Mouse (Mus musculus): Measurements from ENCODE around the gene Scarb1. TPM values are rescaled to one million over a fixed set of nuclear protein-coding genes. Genes with fewer than 3 reads are reported as not detected.

Gene Scarb1
- total RNA-seq, 2 experiments from 2014 or later = 20.3 to 20.5 TPM

DNA sequence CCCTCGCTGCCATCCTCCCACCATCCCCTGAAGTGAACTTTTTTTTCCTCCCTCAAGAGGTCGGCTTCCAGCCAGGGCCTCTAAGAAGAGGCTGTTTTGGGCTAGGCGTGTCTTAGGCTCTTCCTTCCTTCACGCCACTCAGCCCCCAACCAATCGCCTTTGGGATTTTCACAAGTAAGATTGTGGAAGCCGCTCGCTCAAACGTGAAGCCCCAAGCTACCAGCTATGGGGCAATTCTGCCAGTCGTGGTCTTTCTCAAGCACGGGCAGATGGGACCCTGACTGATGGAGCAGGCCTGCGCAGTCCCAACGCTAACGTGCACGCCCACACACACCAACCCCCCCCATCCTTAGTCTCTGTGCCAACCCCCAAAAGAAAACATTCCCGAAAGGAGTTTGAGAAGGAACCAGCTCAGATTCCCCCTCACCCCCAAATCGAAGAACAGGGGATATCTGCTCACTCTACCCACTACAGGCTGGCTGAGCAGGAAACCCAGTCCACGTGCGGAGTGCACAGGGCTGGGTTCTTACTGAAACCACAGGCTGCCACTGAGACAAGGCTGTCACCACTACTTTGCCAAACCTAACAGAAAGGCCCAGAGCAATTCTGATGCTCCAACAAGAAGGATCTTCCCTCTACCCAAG is 1.7 kb downstream of the Scarb1 start:
- DNase-seq = no peak
- intact Hi-C loops (cut with DNase I) = no loop called here

DNA sequence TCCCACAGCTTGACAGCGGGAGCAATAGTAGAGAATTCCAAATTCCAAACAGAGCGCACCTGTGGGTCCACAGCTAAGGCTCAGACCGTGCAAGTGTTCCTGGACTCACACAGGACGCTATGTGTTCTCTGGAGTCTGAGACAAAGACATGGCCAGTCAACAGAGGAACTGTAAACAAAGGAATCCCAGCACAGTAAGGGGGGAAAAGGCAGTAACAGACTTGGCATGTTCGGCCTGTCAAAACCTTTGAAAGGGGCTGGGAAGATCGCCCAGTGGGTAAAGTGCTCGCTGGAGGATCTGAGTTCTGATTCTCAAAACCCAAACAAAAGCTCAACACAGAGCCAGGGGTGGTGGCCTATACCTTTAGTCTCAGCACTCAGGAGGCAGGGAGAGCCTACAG is 3.4 kb downstream of the Scarb1 start:
- intact Hi-C loops (cut with DNase I) = no loop called here

DNA sequence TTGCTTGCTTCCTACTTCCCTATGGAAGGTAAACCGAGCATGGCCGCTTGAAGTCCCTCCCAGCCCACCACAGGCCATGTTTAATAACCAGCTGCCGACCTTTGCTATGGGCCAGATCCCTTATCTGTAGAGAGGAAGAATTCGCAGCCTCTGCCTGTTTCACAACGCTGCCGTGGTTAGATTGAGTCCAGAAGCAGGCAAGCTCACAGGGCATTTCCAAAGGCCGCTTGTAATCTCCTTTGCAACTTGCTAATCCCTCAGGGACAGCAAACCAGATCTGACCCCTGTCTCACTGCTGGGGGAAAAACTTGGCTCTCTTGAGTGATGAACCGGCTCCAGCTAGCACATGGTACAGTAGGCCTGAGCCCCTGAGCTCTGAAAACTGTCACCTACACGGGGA is 3.9 kb downstream of the Scarb1 start:
- intact Hi-C loops (cut with DNase I) = no loop called here
- DNase-seq = no peak

More for the DNA sequence above, 3.4 kb downstream of the Scarb1 start:
- no peak for DNase-seq

DNA sequence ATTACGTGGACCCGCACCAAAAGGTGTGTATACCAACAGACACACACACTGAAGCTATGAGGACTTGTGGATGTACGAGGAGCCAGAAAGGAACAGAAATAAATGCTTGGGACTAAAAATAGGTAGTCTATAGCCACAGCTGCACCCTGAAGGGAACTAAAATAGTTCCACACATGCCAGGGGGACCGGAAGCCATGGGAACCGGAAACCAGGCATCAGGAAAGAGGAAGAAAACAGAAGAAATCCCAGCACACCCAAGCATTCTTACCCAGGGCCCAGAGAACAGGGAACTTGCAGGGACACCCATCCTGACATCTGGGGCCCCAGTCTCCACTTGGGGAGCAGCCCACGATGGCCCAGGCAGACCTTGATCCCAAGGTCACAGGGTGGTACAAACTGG is 7.9 kb downstream of the Scarb1 start:
- DNase-seq = no peak
- intact Hi-C loops (cut with DNase I) = no loop called here

DNA sequence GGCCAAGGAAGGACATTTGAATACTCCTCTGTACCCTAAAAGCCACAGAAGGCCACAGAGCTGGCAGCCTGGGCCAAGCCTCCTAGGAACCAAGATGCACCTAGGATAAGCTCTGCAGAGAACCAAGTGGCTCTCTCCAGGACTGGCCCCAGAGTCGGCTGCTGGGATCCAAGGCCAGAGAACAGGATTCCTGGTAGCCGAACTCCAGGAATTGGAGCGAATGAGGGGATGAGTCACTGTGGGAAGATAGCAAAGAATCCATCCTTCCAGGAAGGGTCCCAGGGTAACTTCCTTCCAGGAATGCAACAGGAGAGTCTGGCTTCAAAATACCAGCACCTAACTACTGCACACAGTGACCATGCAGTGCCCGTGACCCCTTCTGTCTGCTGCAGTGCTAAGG is 8.6 kb downstream of the Scarb1 start:
- intact Hi-C loops (cut with DNase I) = no loop called here
- DNase-seq = no peak

DNA sequence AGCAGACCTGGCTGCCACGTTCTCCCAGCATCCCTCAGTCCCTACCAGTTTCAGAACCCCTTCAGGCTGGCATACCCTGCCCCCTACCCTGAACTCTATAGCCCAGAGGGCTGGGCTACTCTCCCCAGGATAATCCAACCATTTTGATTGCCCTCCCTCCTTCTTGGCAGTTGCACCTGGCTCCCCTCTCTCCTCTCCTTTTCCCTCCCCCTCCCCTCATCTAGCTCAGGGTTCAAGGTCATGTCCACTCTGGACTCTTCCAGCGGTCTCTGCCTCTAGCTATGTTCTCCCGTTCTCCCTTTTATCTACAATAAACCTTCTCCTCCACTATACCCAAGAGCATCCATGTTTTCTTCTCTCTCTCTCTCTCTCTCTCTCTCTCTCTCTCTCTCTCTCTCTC is 9.1 kb downstream of the Scarb1 start:
- intact Hi-C loops (cut with DNase I) = no loop called here
- DNase-seq = no peak

DNA sequence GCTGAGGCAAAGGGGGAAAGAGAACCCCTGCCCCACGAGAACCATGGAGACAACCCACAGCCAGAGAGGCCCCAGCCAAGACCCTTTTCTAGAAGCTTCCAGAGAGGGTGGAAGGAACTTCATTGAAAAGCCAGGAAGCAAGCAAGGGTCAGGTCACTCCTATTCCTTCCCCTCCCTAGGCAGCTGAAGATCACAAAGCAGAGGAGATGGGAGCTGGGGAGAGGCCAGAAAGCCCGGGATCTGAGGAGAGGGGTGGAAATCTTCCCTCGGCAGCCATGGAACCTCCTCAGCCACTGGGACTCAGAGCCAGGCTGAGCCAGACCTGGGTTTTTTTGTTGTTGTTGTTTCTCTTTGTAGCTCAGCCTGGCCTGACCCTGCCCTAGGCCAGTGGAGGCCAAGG is 9.8 kb downstream of the Scarb1 start:
- intact Hi-C loops (cut with DNase I) = no loop called here
- DNase-seq = no peak

DNA sequence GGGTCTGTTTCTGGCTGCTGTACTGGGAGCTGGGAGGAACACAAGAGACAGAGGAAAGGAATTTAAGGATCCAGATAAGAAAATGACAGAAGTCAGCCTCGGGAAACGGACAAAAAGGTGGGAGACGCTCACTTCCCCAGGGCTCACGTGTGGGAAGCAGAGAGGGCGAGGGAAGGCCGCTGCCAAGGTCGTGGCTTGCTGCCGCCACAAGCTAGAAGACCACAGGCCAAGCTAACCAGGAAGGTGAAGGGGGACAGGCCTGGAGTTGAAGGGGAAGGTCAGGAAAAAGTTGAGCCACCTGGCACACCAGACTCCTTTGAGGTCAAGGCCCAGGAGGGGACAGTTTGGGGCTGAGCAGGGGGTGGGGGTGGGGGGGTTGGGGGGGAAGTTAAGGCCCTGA is 10.2 kb downstream of the Scarb1 start:
- intact Hi-C loops (cut with DNase I) = no loop called here
- no peak for DNase-seq

DNA sequence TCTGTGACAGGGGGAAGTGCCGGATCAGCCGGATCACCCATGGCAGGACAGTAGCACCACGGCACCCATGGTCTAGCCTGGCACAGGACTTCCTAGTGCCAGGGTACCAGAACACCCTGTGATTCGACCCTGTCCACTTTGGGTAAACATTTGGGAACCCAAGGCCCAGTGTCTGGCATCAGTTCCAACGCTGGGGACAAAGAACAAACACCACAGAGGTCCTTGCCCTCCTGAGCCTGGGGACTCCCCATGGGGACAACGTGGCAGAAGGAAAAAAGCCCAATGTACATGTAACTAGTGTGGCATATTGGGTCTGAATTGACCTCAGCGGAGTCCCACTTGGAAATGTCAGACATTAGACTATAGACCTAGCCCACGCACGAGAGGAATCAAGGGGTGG is 10.7 kb downstream of the Scarb1 start:
- intact Hi-C loops (cut with DNase I) = no loop called here
- no peak for DNase-seq

DNA sequence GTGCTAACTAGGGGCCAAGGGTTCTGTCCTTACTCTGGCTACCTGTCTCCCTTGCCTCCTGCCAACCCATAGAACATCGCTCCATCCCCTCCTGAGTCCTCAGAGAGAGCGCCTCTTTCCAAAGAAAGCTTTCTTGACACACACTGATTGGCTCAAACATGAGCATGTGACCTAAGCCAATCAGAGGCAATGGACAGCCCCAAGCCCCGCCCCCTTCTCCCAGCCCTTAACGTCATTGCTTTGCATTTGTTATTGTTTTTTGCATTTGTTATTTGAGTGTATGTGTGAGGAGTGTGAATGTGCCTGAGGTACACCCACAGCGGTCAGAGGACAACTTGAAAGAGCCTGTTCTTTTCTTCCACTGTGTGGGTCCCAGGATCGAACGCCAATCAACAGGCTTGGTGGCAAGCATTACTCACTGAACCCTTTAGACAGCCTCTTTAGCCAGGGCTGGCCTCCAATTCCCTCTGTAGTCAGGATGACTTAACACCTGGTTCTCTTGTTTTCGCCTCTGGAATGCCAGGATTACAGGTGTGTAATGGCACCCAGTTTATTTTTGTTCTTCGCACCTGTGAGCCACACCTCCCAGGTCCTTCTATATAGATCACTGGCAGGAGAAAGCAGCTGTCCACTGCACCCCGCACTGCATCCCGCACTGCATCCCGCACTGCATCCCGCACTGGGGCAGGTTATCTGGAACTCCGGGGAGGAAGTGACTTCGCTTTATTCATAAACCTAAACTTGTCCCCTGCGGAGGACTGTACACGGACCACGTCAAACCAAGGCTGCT is 13.1 kb downstream of the Scarb1 start:
- intact Hi-C loops (cut with DNase I) = no loop called here
- DNase-seq = no peak

DNA sequence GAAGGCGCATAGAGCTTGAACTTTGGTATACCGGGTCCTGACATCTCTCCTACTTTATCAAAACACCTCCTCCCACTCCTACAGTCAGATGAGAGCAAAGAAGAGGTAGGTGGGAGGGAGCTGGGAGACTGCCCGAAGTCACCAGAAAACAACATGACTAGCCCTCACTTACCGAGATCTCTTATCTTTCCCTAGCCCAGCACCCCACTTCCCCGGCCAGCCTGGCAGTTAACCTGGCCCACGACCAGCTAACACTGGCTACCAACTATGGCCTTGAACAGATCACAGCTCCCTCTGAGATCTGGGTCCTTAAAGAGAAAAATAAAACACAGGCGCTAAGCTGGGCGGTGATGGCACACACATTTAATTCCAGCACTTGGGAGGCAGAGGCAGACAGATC is 14.5 kb downstream of the Scarb1 start:
- intact Hi-C loops (cut with DNase I) = no loop called here

DNA sequence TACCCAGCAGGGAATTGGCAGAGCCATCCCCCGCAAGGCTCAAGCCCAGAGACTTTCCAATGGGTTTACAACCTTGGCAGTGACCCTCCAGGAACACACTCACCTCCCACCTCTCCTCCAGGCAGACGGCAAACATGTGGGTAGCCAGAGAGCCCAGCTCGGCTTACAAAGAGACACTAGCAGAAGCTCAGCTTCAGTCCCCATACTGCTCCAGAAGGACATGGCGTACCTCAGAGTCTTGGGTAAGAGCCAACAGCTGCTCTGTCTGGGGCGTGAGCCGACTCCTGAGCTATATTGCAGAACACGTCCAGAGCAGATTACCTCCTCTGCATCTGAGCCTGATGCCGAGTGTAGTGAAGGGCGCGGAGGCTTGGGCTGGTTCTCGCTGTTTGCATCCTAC is 15.0 kb downstream of the Scarb1 start:
- intact Hi-C loops (cut with DNase I) = no loop called here
- peak in 1 of 2 experiments; percentile 39 for DNase-seq

More for the DNA sequence above, 14.5 kb downstream of the Scarb1 start:
- DNase-seq = no peak

DNA sequence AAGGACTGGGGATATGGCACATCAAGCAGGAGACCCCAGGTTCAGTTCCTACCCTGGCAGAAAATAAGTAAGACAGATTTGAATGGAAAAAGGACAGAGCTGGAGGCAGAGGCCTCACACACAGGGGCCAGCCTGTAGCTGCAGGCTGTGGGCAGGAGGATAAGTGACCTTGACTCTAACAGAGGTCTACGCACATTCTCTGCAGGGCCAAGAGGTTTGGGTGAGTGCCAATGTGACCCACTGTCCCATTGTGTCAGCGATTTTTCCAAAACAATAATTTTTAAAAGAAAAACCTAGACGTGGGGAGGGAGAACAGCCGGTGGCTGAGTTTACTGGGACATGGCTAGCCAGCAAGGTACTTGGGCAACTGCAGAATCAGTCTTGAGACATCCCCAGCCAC is 15.6 kb downstream of the Scarb1 start:
- intact Hi-C loops (cut with DNase I) = no loop called here
- no peak for DNase-seq

DNA sequence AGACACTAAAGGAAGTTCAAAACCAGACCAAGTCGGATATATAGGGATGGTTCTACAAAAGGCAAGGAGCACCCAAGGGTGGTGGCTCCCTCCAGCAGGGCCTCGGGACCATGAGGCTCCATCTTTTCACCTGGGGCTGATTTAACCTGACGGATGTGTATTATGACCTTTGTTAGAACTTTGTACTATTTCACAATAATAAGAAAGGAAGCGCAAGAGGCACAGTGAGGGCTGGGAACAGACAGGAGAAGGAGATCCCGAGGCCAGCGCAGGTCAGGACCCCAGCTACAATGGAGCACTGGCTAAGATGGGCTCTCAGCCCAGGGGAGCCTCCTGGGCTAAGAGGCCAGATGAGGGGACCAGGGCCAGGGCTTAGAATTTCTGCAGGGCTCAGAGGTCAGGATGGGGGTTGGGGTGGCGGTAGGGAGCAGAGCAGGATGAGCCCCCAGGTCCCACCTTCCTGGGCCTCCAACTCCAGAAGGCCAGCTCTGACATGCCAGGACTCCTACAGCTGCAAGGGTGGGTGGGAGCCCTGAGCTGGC is 16.9 kb downstream of the Scarb1 start:
- intact Hi-C loops (cut with DNase I) = no loop called here
- DNase-seq = no peak

DNA sequence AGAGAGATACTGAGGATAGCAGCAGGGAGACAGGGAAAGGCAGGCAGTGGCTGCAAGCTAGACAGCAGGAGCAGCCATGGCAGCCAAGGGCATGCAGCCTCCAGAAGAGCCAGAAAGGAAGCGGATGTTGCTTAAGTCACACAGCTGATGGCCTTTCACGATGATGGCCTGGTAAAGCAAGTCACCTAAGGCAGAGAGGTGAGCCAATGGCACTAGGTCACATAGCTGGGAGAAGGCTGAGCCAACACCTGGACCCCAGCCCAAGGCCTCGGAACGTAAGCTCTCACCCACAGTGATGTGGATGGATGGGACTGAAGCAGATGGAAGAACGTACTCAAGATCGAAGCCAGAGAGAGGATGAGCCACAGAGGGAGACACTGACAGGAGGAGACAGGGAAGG is 17.8 kb downstream of the Scarb1 start:
- DNase-seq = no peak
- intact Hi-C loops (cut with DNase I) = no loop called here

DNA sequence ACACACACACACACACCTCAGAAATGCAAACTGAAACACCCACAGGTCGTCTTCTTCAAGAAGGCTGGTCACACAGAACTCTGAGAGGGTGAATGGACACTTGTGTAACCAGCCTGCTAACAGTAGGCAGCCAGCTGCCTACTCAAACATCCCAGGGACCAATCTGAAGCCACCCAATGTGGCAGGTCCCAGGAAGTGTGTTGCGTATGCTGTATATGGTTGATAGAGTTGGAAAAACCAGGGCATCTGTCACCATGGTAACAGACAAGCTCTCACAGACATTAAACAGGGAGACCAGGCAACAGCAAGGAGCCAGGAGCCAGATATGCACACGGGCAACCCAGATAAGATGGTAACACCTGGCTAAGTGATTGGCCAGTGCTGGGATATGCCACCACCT is 19.1 kb downstream of the Scarb1 start:
- intact Hi-C loops (cut with DNase I) = no loop called here
- no peak for DNase-seq

DNA sequence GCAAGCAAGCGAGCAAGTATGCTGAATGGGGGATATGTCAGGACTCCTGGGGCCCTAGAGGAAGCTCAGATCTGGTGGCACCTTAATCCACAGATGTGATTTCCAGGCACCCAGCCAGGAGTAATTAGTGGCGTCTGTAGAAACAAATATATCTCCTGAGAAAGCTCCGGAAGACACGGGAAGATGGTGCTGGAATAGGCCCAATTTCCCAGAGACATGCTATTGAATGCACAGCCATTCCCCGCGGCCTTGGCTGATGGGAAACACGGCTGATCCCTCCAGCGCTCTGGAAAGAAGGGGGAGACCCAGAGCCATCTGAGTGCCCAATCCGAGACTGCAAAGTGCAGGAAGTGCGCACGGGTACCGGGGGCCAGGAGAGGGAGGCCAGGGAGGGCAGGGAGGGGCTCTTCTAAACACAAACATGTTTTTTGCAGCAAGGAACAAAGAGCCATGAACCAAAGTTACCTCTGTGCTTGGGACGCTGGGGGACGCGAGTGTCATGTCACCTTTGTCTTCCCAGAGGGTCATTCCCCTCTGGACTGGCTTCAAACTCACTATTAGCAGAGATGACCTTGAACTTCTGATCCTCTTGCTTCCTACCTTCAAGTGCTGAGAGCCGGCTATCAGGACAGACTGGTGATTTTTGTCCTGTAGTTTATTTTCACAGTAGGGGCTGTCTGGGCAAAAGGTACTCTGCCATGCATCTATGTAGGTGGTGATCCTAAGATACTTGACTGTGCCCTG is 21.7 kb downstream of the Scarb1 start:
- DNase-seq = peak in 1 of 2 experiments; percentile 53
- intact Hi-C loops (cut with DNase I) = no loop called here

DNA sequence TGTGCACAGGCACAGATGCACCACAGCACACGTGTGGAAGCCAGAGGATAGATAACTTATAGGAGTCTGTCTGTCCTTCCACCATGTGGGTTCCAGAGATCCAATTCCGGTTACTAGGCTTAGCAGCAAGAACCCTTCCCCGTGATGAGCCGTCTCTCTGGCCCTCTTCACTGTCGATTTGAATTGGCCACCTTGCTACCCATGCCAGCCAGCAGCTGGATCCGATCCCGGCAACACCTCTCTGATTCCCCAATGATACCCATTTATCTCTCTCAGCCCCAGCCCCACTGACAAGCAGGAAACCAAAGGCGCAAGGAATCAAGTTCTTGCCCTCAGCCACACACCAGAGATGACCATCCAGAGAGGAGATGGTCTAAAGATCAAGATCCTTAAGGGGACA is 22.9 kb downstream of the Scarb1 start:
- intact Hi-C loops (cut with DNase I) = no loop called here

DNA sequence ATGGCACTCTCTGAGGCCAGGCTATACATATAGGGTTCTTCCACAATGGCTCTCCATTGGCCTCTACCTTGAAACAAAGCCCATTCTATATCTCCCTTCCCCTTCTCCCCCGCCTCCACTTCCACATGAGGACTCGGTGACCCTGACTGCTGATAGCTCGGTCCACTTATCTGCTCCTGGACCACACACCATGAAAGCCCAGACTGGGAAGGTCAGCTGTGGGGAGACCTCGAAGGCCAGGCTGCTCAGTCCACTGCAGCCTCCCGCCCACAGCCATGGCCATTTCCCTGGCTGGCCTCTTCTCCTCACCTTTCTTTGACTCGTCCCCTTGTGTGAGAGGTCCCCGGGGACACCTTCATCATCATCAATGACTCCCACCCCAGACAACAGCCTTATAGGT is 23.6 kb downstream of the Scarb1 start:
- intact Hi-C loops (cut with DNase I) = no loop called here
- no peak for DNase-seq

More for the DNA sequence above, 22.9 kb downstream of the Scarb1 start:
- DNase-seq = no peak

DNA sequence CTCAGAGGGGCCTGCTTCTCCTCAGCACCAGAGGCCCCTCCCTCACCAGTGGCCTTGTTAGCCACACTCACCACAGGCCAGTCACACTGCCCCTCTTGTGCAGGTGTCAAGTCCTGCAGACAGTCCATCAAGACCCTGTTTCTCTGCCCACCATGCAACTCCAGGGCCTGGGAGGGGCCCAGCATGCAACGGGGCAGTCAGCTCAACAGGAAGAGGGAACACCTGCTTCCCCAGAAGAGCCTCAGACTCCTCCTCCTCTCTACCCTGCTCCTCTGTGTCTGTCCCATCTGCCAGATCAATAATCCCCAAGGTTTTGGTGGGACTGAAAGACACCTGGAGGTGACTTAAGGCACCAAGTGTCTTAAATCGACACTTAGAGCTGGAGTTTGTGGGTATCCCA is 24.1 kb downstream of the Scarb1 start:
- intact Hi-C loops (cut with DNase I) = no loop called here
- no peak for DNase-seq

DNA sequence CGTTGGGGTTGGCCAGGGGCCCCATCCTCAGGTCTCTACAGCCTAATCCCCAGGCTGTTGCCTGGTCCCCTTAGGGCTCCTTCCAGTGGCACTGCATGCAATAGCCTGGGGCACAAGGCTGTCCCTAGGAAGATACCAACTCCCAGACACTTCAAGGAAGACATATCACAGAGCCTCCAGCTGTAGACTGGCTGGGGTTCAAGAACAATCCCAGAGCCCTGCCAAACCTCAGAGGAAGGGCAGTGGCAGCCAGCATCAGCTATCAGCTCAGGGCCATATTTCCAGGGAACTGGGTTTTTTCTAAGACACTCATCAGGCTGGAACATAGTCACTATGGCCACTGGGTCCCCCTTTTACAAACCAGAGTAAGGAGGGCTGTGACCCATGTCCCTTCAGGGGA is 25.8 kb downstream of the Scarb1 start:
- intact Hi-C loops (cut with DNase I) = no loop called here
- DNase-seq = no peak

Measured in gastrocnemius, postnatal 36 days (tissue).